Mouse (Mus musculus) T-helper 1 cell (primary cell): Measurements from ENCODE around the gene Zkscan16.

Experiments used
- in situ Hi-C: fragments of 300-600 bp; cut with MboI, MseI; formaldehyde crosslinking; loops from one replicate; pipeline ENCODE4 v1.15.1; 2025; ENCODE audit warnings: high pct_unique_total_duplicates

Gene Zkscan16

DNA sequence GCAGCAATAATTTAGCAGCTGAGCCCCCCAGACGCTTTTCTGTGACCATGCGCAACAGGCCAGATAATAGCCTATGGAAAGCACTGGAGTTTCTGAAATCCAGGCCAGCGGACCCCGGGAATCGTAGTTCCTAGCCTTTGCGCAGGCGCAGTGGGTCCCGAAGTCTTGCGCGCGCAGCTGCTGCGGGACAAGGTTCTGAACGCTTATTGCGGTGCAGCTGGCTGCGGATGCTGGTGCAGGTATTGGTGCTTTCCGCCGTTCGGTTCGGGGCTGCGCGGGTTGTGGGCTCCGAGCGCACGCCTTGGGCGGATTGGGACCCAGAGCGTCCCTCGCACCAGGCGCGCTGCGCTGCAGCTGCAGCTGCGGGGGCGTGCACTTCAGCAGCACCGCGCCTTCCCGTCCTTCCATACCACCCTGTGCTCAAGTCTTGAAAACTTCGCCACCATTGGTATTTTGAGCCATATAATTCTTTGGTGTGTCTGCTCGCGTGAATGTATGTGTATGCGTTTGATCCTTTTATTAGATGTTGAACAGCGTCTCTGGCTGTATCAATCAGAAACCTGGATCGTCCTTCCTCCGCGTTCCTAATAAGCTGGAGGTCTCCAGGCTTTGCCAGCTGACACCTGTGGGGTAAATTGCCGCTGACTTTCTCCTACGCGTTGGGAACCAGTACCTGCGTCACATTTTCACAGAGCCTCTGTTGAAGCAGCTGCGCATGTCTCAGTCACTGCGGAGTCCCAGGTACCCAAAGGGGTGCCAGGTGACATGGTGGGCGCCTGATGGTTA lies at the start of gene Zkscan16:
Gene Zkscan16, plus strand, starts transcription at position 209 of the 786 bp plus-strand sequence.
- in situ Hi-C loops = no loop called here

DNA sequence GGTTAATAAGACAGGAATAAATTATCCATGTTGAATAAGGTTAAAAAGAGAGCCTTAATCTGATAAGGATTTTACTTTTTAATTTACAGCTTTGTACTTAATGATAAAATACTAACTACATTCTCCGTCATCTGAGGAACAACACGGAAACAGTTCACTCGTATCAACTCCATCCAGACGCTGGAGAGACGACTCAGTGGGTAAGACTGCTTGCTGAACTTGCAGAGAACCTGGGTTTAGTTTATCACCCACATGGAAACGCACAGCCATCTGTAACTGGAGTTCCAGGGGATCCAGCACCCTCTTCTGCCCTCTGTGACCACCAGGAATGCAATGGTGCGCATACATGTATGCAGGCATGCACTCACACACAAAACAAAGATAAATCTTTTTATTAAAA lies 49.0 kb upstream of the Zkscan16 start:
- in situ Hi-C loops = no loop called here

DNA sequence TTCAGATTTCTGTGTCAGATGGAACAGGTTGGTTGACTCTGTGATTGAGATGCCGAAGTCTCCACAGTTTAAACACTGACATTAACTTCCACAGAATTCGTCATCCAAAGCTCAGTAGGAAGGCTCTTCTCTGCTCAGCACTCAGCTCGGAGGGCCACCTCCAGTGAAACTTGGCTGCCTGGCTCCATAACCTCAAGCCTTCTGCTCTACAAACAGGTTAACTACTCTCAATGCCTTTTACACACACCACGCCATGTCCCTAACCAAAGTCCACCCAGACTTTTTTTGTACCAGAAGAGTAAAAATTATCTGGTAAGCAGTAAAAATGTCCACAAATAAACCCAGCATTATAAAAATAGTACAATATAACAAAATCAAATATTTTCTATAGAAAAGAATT lies 46.0 kb upstream of the Zkscan16 start:
- in situ Hi-C loops = no loop called here

DNA sequence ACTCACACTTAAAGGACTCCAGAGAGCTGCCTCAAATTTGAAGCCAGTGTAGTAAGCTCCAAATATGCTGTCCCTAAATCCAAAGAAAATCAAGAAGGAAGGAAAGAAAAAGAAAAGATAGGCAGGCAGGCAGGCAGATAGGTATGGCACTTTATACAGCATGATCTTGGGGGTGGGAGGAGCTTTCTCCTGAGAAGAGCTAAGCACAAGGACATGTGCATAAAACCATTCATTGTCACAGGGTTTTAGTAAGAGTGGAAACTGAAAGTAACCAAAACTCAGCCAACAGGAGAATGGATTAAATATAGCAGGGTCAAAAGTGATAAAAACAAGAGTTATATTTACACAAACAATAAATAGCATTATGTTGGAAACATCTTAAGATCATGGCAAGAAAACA lies 45.1 kb upstream of the Zkscan16 start:
- in situ Hi-C loops = no loop called here

DNA sequence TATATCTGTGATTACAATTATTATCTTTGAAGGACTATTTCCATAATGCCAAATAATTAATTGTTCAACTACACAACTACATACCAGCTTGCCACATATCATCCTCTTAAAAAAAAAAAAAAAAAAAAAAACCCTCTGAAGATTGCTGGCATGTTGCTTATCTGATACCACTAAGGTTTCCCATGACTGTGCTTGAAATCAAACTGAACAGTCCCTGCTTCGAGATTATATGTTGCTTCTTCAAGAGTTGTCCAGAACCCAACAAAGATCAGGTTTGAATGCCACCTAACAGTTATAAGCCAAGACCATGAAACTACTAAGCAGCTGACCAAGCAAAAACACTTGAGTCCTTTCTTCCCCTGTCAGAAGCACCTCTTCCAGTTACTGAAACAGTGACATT lies 36.0 kb upstream of the Zkscan16 start:
- in situ Hi-C loops = no loop called here

DNA sequence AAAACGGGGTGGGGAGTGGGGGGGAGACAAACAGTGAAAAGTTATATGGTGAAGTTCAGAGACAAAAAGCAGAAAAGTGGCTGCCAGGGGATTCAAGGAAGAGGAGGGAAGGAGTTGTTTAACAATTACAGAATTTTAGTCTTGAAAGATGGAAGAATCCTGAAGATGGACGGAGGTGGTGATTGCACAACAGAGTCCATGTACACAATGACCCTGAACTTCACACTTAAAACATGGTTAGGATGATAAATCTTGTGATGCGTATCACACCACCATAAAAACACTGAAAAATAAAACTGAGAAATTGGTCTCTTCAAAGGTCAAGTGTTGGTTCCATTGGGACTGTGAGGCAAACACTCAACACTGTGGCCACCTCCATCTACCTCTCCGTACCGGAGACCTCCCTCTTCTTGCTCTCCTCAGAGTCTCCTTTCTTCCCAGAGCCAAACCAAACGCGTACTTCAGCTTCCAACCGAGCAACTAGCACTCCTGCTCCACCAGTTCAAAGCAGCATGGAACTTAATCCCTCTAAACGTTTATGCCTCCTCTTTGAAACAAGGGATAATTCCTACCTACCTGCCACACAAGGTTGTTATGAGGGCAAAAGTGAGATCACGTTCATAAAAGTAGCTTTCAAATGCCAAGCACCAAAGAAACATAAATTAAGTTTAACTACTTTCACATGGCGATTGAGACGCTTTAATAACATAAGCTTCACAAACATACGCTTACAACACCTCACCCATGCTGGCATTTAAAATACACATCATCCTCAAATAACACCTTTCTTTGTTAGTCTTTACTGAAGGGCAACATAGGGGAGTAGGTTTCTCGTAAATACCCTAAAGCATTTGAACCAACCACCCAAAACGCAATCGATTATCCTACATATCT lies 33.0 kb upstream of the Zkscan16 start:
- in situ Hi-C loops = no loop called here

DNA sequence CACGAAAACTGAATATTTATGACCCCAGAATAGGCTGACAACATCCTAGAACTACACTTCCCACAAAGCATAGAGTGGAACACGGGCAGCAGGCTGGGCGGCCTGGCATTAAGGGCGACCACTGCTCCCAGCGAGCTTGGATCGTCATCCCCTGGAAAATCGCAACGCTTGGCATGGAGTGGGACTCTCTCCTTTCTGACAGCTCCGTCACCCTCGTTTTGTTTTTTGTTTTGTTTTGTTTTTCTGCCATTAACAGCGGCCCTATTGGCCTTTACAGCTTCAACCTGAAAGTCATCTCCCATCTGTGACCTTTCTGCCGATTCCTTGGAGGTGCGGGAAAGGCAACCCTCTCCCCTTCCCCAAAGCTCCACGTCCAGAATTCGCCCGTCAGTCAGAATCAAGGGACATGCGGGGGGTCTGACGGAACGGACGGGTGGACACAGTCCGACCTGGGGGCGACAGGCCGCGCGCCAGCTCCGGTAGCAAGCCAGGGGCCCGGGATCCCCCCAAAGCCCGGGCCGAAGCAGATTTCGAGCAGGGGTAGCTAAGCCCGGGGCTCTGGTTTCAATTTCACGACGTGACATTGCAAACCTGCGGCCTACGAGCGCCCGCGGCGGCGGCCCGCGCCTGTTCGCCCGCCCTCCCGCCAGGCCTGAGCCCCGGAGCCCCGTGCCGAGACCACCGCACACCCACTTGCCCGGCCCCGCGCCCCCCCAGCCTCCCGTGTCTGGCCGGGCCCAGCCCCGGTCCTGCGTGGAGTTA lies 32.2 kb upstream of the Zkscan16 start:
- in situ Hi-C loops = no loop called here

DNA sequence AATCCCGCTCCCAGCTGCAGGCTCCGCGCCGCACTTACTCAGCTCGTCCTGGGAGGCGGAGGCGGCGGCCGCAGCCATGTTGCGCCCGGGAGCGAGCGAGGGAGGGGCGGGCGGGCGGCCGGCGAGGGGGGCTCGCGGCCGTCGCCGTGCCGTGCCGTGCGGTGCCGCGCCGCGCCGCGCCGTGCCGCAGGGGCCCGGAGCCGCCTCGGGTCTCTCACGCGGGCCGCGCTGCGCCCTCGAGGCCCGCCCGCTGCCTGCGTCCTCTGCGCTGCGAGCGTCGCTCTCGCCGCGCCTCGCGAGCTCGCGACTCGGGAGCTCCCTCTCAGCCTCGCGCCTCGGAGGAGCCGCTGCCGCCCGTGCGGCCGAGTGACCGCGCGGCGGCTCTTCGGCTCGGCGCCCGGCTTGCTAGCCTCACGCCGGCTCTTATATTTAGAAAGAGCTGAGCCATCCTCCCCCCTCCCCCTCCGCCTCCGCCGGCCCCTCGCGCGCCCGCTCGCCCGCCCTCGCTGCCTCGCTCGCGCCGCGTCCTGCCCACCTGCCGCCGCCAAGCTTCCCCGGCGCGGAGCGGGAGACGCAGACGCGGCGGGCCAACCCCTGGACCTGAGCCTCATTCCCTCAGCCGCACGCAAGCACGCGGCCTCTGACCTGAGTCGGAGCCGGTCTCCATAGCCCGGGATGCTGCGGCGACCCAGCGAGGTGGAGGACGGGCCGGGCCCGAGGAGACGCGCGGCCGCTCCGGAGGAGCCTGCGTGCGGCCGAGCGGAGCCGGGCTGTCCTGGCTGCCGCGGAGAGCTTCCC lies 31.4 kb upstream of the Zkscan16 start:
- in situ Hi-C loops = no loop called here

DNA sequence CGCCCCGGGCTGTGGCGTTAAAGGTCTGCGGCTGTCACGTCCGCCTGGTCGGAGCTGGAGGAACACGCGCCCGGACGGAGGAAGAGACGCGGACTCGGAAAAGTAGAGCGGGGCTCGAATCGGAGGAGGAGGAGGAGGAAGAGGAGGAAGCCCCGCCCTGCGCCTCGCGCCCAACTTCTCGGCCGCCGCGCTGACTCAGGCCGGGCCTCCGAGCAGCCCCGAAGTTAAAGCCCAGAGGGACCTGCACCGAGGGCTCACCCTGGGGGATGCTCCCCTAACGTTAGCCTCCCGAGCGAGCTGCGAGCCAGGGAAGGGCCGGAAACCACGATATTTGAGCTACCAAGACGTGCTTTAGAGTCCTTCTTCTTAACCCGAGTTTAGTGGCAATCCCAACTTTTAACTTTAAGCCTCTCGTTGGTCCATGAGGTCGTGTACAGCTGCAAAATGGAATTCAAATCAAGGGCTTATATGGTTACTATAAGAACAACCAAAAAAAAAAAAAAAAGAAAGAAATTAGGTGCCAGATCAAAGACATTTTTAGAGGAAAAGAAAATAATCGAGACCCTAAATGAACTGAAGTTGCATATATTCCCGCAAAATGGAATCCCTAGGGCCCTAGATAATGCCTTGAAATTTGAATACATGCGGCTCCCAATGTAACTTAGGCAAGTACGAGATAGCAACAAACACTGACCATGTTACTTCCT lies 30.6 kb upstream of the Zkscan16 start, which contains the start of gene Ecpas:
Gene Ecpas, minus strand, starts transcription at position 121 of the 707 bp plus-strand sequence.
- in situ Hi-C loops = no loop called here

DNA sequence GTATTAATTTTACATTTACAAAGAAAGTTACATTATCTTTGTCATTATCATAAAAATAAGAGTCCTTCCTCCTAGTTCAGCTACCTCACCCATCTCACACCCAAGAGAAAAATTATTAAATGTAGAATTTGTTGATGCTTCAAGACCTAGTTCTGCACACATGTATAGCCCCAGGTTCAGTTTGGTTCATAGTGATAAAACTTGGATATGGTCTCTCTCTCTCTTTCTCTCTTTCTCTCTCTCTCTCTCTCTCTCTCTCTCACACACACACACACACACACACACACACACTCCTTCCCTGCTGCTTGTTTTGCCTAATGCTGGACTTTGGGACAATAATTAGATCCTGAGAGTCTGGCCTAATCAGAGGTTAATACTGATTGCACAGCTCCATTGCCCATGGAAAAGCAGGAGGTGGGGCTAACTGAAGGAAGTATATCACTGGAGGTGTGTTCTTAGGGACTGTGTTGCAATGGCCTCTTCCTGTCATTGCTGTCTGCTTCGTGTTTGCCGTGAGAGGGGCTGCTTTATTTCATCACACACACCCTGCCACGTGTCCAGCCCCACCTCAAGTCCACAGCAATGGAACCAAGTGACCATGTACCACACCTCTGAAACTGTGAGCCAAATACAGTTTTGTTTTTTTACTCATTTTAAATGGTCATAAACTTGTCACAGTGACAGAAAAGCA lies 29.9 kb upstream of the Zkscan16 start:
- in situ Hi-C loops = no loop called here

DNA sequence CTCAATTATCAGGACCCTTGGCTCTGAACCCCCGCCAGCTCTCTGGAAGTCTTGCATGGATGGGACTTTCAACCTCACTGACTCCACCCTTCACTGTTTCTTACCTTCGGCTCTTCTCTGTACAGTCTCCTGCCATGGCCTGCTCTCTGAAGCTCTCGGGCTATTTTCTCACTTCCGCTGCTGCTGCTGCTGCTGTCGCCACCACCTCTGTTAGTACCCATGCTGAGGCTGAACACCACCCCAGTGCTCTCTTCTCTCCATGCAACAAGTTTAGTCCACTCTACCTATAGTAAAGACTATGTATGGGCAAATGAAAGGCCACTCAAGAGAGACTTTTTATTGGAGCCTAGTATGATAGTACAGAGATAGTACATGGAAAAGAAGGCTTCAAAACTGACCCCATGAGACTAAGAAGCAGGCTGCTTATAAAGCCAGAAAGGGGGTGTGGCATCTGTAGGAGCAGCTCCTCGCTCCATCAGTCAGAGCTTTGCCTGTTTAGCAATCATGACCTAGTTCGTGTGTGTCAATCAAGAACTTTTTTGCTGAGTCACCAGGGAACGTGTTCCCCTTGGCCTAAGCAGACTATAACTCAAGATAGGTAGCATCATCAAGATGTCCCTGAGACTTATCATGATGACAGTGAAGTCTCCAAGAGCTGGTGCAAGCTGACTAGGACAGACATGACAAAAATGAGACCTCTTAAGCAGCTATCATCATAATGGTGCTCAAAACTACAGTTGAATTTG lies 28.2 kb upstream of the Zkscan16 start:
- in situ Hi-C loops = no loop called here

DNA sequence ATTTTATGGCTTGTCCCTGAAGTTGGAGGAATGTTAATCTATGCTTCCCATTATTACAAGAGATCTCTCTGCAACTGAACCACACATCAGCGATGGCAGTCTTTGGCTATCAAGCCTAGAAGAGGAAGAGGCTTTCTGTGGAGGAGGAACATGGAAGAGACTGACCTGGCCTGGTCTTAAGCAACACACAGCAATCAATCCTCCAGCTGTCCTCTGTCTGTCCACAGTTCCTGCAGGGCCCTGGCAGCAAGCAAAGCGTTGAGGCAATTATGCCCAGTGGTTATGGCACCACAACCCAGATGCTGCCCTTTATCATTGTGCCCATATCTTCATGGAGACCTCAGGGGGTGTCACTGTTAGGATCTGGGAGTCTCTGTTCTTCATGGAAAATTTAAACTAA lies 19.5 kb upstream of the Zkscan16 start:
- in situ Hi-C loops = no loop called here

DNA sequence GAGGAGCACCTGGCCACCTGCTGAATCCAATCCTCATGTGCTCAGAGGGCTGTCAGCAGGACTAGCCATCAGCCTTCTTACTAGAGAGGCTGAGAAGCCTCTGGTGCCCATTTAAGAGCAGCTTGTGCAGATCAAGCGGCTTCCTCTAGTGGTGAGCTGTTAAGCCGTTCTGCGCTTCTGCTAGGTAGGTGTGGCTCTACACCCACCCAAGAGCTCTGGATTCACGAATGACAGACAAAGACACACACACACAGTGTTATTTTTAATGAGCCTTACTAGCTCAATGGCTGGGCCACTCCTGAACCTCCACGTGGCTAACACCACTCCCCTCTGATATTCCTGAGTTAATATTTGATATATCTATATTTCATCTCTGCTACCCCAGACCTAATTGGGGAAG lies 17.8 kb upstream of the Zkscan16 start:
- in situ Hi-C loops = loop anchor here (5.0 kb wide), 1 partner anchor 67 kb away; no protein-coding TSS in a partner anchor

DNA sequence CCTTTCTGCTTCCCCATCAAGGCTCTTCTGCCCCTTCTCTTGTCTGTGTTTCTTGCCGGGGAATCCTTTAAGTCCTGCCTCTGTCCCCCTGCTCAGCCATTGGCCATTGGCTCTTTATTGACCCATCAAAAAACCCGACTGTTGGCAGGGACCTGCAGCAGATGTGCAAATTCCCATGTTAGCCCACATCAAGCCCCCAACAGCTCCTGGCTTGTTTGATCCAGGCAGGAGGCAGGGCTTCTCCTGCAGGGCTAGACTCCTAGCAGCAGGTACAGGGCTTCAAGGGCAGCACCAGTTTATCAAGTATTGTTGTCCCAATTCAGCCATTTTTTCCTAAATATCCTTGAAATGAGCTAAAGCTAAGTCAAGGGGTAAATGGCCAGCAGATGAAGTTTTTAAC lies 17.3 kb upstream of the Zkscan16 start:
- in situ Hi-C loops = loop anchor here (5.0 kb wide), 1 partner anchor 66 kb away; no protein-coding TSS in a partner anchor

DNA sequence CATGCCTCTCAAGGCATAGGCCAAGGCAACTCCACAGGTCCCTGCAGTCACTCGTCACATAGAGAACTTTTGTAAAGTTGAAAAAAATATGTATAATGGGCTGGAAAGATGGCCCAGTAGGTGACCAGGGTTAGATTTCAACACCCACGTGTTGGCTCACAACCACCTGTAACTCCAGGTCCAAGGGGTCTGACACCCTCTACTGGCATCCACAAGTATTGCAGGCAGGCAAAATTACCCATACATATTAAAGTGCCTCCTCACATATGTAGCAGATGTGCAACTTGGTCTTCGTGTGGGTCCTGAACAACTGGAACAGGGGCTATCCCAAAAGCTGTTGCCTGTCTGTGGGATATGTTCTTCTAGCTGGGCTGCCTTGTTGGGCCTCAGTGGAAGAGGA lies 15.8 kb upstream of the Zkscan16 start:
- in situ Hi-C loops = loop anchor here (5.0 kb wide), 1 partner anchor 65 kb away; no protein-coding TSS in a partner anchor

DNA sequence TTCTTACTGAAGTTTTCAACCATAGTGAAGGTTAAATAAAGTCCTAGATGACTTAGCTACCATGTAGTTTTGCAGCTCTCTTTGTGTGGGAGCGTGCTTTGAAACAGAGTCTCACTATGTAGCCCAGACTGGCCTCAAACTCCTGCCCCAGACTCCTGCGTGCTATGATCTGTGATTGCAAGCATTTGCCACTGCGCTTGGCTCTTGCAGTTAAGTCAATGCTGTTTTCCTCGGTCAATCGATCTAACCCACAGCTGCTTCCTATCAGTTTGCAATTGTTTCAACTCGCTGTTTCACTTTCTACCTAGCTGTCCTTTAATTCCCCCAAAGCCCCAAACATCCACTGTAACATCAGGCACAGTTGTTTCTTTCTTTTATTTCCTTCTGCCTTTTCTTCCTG lies 10.9 kb upstream of the Zkscan16 start:
- in situ Hi-C loops = no loop called here

DNA sequence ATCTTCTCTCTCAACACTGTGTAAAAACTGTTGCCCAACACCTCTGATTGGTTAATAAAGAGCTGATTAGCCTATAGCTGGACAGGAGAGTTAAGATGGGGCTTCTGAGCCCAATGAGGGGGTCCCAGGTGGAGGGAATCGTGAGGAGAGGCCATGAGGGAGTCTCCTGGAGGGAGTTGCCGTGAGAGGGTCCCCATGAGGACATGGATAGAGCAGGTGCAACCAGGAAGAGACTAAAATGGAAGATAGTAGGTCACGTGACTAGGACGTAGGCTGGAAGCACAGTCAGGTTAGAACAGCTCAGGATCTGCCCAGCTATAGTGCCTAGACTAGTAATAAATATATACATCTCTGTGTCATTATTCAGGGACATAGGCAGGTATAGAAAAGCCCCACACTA lies 9.1 kb upstream of the Zkscan16 start:
- in situ Hi-C loops = no loop called here

DNA sequence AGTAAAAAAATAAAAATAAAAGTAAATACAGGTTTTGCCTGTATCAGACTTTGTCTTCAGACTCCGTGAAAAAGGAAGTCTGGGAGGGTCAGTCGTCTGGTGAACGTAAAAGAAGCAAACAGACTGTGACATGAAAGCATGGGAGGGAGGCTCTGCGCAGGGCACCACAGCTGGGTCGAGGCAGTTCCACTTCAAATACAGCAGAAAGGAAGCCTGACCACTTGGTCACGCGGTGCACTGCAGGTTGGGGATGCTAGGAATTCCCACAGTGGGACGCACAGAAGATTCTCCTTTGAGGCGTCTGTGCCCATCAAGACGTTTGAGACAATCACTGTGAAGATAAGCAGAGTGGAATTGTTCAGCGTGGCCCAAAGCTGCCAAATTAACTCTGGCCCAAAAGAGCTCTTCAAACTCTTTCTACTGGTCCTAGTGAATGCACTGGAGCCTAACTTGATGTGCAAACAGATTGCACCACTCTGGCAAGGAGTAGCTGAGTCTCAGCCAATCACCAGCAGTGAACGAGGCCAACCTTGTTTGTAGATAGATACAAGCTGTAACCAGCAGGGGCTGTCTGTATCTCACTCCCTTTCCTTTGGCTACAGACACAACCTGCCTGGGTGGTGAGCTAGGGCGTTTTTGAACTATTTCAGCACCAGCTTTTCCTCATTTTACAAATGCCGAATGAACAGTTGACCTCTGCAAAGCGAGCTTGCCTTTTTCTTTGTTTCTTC lies 8.5 kb upstream of the Zkscan16 start:
- in situ Hi-C loops = no loop called here
